In the genomic region with DNA sequence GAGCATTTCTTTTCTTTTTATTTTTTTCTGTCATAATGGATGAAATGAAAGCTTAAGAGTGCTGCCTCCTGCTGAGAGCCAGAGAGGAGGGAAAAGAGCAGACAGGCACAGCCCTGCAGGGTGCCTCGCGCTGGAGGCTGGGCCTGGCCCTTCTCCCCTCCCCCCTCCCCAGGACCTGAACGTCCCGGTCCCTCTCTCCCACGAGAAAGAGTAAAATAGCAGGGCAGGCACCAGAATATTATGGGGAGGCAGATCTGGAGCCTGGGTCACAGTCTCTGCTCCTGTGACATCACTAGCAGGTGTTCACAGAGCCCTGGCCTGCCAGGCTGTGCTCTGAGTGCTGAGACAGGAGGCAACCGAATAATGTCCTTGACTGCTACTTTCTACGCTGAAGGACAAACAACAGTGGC, we compare ENCODE assay signal across 11 mouse cellular contexts.
DNase-seq lines count a peak whose midpoint lies in the region; ATAC-seq and TF ChIP-seq lines count a peak whose summit lies in the region.
"Had no signal": no experiment of that assay in that cellular context is flagged by ENCODE, and none has a peak within 500 bp of the region (broad histone marks: within the 10 kb centered on the region; RNA-seq: fewer than 3 reads in every experiment).

No protein-coding gene starts in this region.

- peak overlapping the region; percentile 17; the same call in 1 of the 2 replicates for H3K4me2 ChIP-seq in heart, embryonic 16.5 days (ENCODE audit: low read depth, low read length)
- H3K4me2 ChIP-seq in limb, embryonic 13.5 days (replicated peaks), result peak overlapping the region; percentile 19; the same call in 1 of the 2 replicates

- H3K79me2 ChIP-seq in heart, adult 2 months (replicated peaks; ENCODE audit: control insufficient read depth, insufficient read depth, low read length), result no peaks in the 10 kb centered on the region

- ATAC-seq in heart, embryonic 16.5 days (replicated peaks; ENCODE audit: extremely low read depth, insufficient read depth, low FRiP score), result no peak
- ATAC-seq in limb, embryonic 13.5 days (ENCODE audit: low FRiP score, low read depth), result no peak

- H3K9ac ChIP-seq in heart, embryonic 16.5 days (ENCODE audit: low read length), result no peak overlapping the region
- no peak overlapping the region for H3K9ac ChIP-seq in heart, adult 2 months (ENCODE audit: low read depth, low read length)
- H3K9ac ChIP-seq in limb, embryonic 13.5 days, result no peak overlapping the region

- 21% methylated on average over 7 of the region's 7 CpGs for WGBS in heart, embryonic 16.5 days
- 42% methylated on average over 7 of the region's 7 CpGs for WGBS in heart, adult 2 months
- WGBS in limb, embryonic 13.5 days, result 8% methylated on average over 7 of the region's 7 CpGs

- H3K27ac ChIP-seq in heart, embryonic 16.5 days (ENCODE audit: low read length), result no peak overlapping the region
- no peak overlapping the region for H3K27ac ChIP-seq in heart, adult 2 months
- H3K27ac ChIP-seq in limb, embryonic 13.5 days, result no peak overlapping the region

- intact Hi-C loops in heart, adult 2 months (cut with DNase I), result no loop called here

- H3K27me3 ChIP-seq in heart, embryonic 16.5 days (ENCODE audit: control insufficient read depth, insufficient read depth, low read length), result no peaks in the 10 kb centered on the region
- no peaks in the 10 kb centered on the region for H3K27me3 ChIP-seq in heart, adult 2 months (ENCODE audit: control insufficient read depth, insufficient read depth, low read length)
- no peaks in the 10 kb centered on the region for H3K27me3 ChIP-seq in limb, embryonic 13.5 days

- DNase-seq in heart, adult 2 months, result no peak
- DNase-seq in thymus, postnatal 4 days, result peak; percentile 26
- DNase-seq in thymus, postnatal 25 days, result no peak
- no peak for DNase-seq in Muller cell, postnatal 12 days (ENCODE audit: inconsistent ontology term)
- no peak for DNase-seq in gastrocnemius, postnatal 25 days
- no peak for DNase-seq in thymus, postnatal 36 days
- DNase-seq: adrenal gland, postnatal 14 days; gastrocnemius, postnatal 14 days had no signal

- no peak overlapping the region for H3K4me3 ChIP-seq in heart, embryonic 16.5 days (ENCODE audit: low read length)
- H3K4me3 ChIP-seq in heart, adult 2 months, result no peak overlapping the region
- no peak overlapping the region for H3K4me3 ChIP-seq in limb, embryonic 13.5 days
- H3K4me3 ChIP-seq: megakaryocyte, embryonic 14.5 days had no signal

- no peak for TF ChIP-seq EP300 in heart, adult 2 months (IDR thresholded peaks at IDR 0.05; ENCODE audit: insufficient read depth, low read depth, low read length)

- TF ChIP-seq CTCF in heart, adult 2 months (IDR thresholded peaks at IDR 0.05), result no peak

- H3K4me1 ChIP-seq in heart, embryonic 16.5 days (ENCODE audit: control insufficient read depth, insufficient read depth, low read length), result peaks cover 23% of the 10 kb centered on the region
- peaks cover 7% of the 10 kb centered on the region for H3K4me1 ChIP-seq in heart, adult 2 months (ENCODE audit: control insufficient read depth, insufficient read depth, low read length)
- H3K4me1 ChIP-seq in limb, embryonic 13.5 days, result peaks cover 37% of the 10 kb centered on the region

- H3K9me3 ChIP-seq in heart, embryonic 16.5 days (replicated peaks; ENCODE audit: control insufficient read depth, low read length), result no peaks in the 10 kb centered on the region
- no peaks in the 10 kb centered on the region for H3K9me3 ChIP-seq in limb, embryonic 13.5 days

- no peaks in the 10 kb centered on the region for H3K36me3 ChIP-seq in heart, embryonic 16.5 days (ENCODE audit: control insufficient read depth, insufficient read depth)
- no peaks in the 10 kb centered on the region for H3K36me3 ChIP-seq in heart, adult 2 months (ENCODE audit: control insufficient read depth, insufficient read depth, low read length)
- H3K36me3 ChIP-seq in limb, embryonic 13.5 days, result no peaks in the 10 kb centered on the region

- TF ChIP-seq POLR2A in heart, adult 2 months (IDR thresholded peaks at IDR 0.05; ENCODE audit: insufficient read depth, low read depth, low read length), result no peak
